Mouse (Mus musculus) liver, adult 2 months (tissue): ENCODE results near the gene Tcfl5.

Source experiments
- CTCF ChIP-seq: fragments of 200-500 bp; IDR thresholded peaks from 2 replicates; pipeline ENCODE4 v1.5.1; 2011; ENCODE audit warnings: low read depth, low read length, control low read depth
- POLR2A ChIP-seq: fragments of 200-500 bp; IDR thresholded peaks from 2 replicates; pipeline ENCODE4 v1.6.1; 2011; ENCODE audit warnings: low read length, control low read depth; ENCODE audit not compliant: insufficient read depth; ENCODE audit errors: extremely low read depth

GRCm38 (mm10) chr2:180659353-180660150 is 17.0 kb upstream of the Tcfl5 start:
- TF ChIP-seq POLR2A, result no peak
- no peak for TF ChIP-seq CTCF
